Mouse (Mus musculus) limb, embryonic 10.5 days (tissue): Measurements from ENCODE around the gene Arpc3. TPM values are rescaled to one million over a fixed set of nuclear protein-coding genes. Genes with fewer than 3 reads are reported as not detected.

Experiments used
- DNase-seq: peaks from one replicate; pipeline ENCODE4 v3.0.0-alpha.2; 2017; ENCODE audit warnings: low spot score
- H3K27ac ChIP-seq: fragments of 300-500 bp; sonication (generic); 2 replicates; pipeline ENCODE4 v1.5.1; 2016; ENCODE audit warnings: mild to moderate bottlenecking
- H3K27me3 ChIP-seq: fragments of 300-500 bp; sonication (generic); 2 replicates; pipeline ENCODE4 v1.6.1; 2016; ENCODE audit warnings: low read depth, mild to moderate bottlenecking; ENCODE audit not compliant: poor library complexity, severe bottlenecking
- H3K36me3 ChIP-seq: fragments of 300-500 bp; sonication (generic); 2 replicates; pipeline ENCODE4 v1.6.1; 2016; ENCODE audit warnings: mild to moderate bottlenecking, moderate library complexity
- H3K4me1 ChIP-seq: fragments of 300-500 bp; sonication (generic); 2 replicates; pipeline ENCODE4 v1.6.1; 2016
- H3K4me3 ChIP-seq: fragments of 300-500 bp; sonication (generic); 2 replicates; pipeline ENCODE4 v1.5.1; 2016; ENCODE audit warnings: mild to moderate bottlenecking, moderate library complexity
- H3K9me3 ChIP-seq: fragments of 300-500 bp; sonication (generic); replicated peaks from 2 replicates; pipeline ENCODE4 v1.6.1; 2016; ENCODE audit warnings: mild to moderate bottlenecking
- WGBS: fragments of 180-500 bp; shearing (Covaris S2); methylation state at CpG from one replicate; pipeline ENCODE4 v1.1.7; 2016; 5-methylcytosine and 5-hydroxymethylcytosine counted together
- polyA plus RNA-seq: library from polyadenylated mRNA; unstranded; fragments of >200 nt; fragmentation: Nextera tagmentation; extraction: Ambion mirVana; gene quantifications from 2 replicates; pipeline ENCODE4 v1.2.1, GENCODE M21; 2016

The Arpc3 gene
- polyA plus RNA-seq, 1 experiment from 2014 or later, result 86.6 TPM

DNA sequence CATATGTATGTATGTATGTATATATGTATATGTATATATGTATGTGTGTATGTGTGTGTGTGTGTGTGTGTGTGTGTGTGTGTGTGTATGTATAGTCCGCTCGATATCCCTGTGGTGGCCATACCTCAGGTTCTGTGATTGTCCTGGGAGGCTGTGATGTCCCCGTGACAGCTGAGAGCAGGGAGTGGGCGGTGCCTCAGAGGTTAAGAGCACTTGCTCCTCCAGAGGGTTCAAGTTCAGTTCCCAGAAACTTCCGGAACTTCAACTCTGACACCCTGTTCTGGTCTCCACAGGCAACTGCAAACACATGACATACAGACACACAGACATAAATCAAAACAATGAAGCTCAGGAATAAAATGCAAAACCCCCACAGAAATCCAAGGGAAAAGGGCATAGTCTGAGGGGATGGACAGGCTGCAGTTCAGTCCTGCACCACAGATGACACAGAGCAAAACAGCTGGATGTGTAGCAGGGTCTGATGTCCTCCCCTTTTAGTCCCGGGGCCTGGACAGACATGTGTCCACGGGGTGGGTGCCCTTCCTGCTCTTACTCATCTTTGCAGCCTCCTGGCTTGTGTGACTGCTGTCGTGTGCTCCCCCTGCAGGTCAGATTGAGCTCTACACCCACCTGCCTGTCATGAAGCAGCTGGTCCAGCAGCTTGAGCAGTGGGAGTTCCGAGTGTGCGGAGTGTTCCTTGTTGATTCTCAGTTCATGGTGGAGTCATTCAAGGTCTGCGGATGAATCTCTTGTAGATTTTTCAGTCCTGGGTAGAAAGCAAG is 12.1 kb upstream of the Arpc3 start:
- Histone ChIP-seq H3K4me3 (no peak overlapping the region), H3K27ac (no peak overlapping the region), H3K4me1 (no peaks in the 10 kb centered on the region), H3K27me3 (no peaks in the 10 kb centered on the region), H3K36me3 (peaks cover 79% of the 10 kb centered on the region), H3K9me3 (no peaks in the 10 kb centered on the region)
- 70% methylated on average over 11 of the region's 11 CpGs for WGBS
- DNase-seq, result peak; percentile 67

- no peak overlapping the region for H3K27ac ChIP-seq
- H3K4me3 ChIP-seq, result no peak overlapping the region
- H3K27me3 ChIP-seq, result no peaks in the 10 kb centered on the region
- H3K4me1 ChIP-seq, result peaks cover 9% of the 10 kb centered on the region
- DNase-seq, result no peak
- H3K9me3 ChIP-seq, result no peaks in the 10 kb centered on the region
- peaks cover 7% of the 10 kb centered on the region; the same call in 1 of the 2 replicates for H3K36me3 ChIP-seq
- 87% methylated on average over 5 of the region's 5 CpGs for WGBS
Observed at GRCm38 (mm10) chr5:122390006-122390405, 1.7 kb upstream of the Arpc3 start.

DNA sequence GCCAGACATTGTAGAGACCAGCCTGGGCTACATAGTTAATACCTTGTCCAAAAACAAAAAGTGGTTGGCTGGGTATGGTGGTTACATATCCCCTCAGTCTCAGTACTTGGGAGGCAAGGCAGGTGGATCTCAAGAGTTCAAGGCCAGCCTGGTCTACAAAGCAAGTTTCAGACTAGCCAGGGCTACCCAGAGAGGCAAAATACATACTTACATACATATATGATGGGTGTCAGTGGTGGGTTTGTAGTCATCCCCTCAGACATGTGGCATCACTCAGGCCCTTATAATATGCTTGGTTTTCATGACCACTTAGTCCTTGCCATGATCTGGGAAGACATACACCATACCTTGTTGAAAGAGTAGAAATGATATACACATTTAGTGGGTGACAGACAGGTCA is 1.0 kb upstream of the Arpc3 start:
- DNase-seq, result no peak
- H3K9me3 ChIP-seq, result no peaks in the 10 kb centered on the region
- no peak overlapping the region for H3K4me3 ChIP-seq
- H3K4me1 ChIP-seq, result peaks cover 9% of the 10 kb centered on the region
- H3K27me3 ChIP-seq, result no peaks in the 10 kb centered on the region
- H3K36me3 ChIP-seq, result peaks cover 9% of the 10 kb centered on the region; the same call in 1 of the 2 replicates
- no peak overlapping the region for H3K27ac ChIP-seq

DNA sequence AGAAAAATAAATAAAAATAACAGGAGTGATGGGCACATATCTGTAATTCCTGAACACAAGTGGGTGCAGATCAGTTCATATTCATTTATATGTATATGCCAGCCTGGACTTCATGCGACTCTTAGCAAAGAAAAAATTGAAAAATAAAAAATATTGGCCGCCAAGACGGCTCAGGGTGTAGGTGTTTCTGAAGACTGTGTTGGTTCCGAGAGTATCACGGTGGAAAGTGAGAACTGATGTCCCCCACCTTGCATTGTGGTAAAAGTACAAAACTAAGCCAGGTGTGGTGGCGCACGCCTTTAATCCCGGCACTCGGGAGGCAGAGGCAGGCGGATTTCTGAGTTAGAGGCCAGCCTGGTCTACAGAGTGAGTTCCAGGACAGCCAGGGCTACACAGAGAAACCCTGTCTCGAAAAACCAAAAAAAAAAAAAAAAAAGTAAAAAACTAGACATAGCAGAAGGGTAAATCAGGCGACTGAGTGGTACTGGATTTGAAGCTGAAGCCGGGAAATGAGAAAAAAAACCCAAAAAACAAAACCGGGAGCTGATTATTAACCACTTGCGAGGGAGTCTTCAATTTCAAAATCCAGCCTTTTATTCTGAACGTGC is 396 bp upstream of the Arpc3 start:
- Histone ChIP-seq H3K4me1 (peaks cover 9% of the 10 kb centered on the region), H3K27me3 (no peaks in the 10 kb centered on the region), H3K4me3 (peak overlapping the region; percentile 81), H3K27ac (peak overlapping the region; percentile 86), H3K9me3 (no peaks in the 10 kb centered on the region), H3K36me3 (peaks cover 9% of the 10 kb centered on the region; the same call in 1 of the 2 replicates)
- no peak for DNase-seq
- 56% methylated on average over 16 of the region's 16 CpGs for WGBS

DNA sequence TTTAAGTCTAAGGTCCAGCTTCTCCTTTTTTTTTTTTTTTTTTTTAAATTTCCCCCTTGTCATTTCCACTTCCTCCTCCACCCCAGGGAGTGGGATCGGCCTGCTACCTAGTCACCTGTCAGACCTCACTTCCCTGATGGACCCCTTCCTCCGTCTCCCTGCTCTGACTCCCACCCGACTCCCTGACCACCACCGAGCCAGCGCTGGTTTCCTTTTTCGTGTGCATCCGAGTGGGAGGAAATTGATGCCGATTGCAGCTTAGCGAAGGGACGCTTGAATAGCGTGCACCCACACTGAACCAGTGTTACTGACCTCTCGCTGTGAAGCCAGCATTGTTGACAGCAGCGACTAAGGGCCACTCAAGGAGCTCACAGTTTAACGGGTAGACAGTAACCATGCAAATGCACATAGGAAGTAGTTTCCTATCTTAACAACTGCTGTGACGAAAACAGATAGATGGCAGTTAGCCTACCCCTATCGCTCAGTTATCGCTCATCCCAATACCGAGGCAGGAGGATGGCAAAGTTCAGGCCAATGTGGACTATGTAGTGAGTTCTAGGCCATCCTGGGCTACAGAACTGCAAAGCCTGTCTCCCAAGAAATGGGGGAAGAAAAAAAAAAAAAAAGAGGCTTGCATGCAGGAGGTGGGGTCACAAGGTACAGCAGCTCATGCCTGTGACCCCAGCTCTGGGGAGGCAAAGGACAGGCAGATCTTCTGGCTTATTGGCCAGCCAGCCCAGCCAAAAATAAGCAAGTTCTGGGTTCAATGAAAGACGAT is 738 bp downstream of the Arpc3 start:
- no peak for DNase-seq
- no peaks in the 10 kb centered on the region for H3K9me3 ChIP-seq
- peak overlapping the region; percentile 81 for H3K4me3 ChIP-seq
- H3K4me1 ChIP-seq, result peaks cover 9% of the 10 kb centered on the region
- H3K27me3 ChIP-seq, result no peaks in the 10 kb centered on the region
- H3K27ac ChIP-seq, result peak overlapping the region; percentile 86
- peaks cover 19% of the 10 kb centered on the region for H3K36me3 ChIP-seq
- WGBS, result 18% methylated on average over 19 of the region's 19 CpGs

GRCm38 (mm10) chr5:122393887-122394286 is 2.2 kb downstream of the Arpc3 start:
- WGBS, result 64% methylated on average over 2 of the region's 2 CpGs
- Histone ChIP-seq H3K27me3 (no peaks in the 10 kb centered on the region), H3K4me3 (no peak overlapping the region), H3K9me3 (no peaks in the 10 kb centered on the region), H3K36me3 (peaks cover 31% of the 10 kb centered on the region), H3K4me1 (peaks cover 9% of the 10 kb centered on the region), H3K27ac (no peak overlapping the region)
- DNase-seq, result peak; percentile 79

DNA sequence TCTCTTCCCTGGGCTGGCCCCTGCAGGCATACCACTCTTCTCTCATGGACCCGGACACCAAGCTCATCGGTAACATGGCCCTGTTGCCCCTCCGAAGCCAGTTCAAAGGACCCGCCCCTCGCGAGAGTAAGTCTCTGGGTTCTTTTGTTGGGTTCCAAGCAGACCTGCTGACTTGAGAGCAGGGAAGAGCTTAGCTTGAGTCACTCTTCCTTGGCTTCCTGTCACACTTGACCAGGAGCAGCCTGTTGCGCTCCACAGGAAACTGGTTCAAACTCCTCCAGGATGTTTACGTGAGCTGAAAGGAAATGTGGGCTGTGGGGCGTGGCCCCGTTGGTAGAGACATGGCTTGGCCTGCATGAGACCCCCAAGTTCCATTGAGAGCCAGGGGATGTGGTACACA is 5.1 kb downstream of the Arpc3 start:
- Histone ChIP-seq H3K36me3 (peaks cover 57% of the 10 kb centered on the region), H3K4me1 (peaks cover 9% of the 10 kb centered on the region), H3K9me3 (no peaks in the 10 kb centered on the region), H3K4me3 (no peak overlapping the region), H3K27me3 (no peaks in the 10 kb centered on the region), H3K27ac (no peak overlapping the region)
- DNase-seq, result no peak
- WGBS, result 91% methylated on average over 10 of the region's 10 CpGs

DNA sequence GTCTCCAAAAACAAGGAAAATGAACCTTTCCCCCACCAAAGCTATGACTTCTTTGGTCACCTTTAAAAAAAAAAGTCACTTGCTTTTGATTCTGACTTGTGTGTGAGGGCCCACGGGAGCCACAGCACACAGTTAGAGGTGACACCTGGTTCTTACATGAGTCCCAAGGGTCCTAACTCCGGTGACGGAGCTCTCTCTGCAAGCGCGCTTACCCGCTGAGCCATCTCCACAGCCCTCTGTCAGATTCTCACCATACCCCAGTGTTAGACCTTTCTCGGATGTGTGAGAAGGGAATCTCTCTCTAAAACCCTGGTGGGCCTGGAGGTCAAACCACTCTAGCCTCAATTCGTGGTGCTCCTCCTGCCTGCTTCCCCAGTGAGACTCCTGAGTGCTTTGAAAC is 5.8 kb downstream of the Arpc3 start:
- no peak for DNase-seq
- Histone ChIP-seq H3K9me3 (no peaks in the 10 kb centered on the region), H3K4me1 (peaks cover 6% of the 10 kb centered on the region), H3K27me3 (no peaks in the 10 kb centered on the region), H3K36me3 (peaks cover 64% of the 10 kb centered on the region), H3K27ac (no peak overlapping the region), H3K4me3 (no peak overlapping the region)
- WGBS, result 90% methylated on average over 8 of the region's 8 CpGs

DNA sequence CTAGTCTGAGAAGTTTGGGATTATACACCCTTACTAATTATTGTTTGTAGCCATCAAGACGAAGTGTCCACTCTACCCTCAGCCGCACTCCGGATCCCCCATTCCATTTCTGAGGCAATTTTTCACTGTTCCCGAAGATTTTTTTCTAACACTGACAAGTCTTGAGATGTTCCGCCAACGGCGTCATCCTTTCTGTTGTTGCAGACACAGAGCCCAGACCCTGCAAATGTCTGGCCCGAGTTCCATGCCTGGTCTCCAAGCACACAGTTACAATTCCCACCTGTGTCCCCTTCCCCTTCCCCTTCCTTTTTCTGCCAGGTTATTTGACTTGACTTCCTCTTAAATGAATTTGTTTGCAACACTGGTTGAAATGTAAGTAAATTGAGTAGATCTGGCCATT is 8.2 kb downstream of the Arpc3 start:
- Histone ChIP-seq H3K9me3 (no peaks in the 10 kb centered on the region), H3K4me1 (no peaks in the 10 kb centered on the region), H3K27ac (no peak overlapping the region), H3K36me3 (peaks cover 82% of the 10 kb centered on the region), H3K4me3 (no peak overlapping the region), H3K27me3 (no peaks in the 10 kb centered on the region)
- DNase-seq, result no peak
- WGBS, result 95% methylated on average over 8 of the region's 8 CpGs

GRCm38 (mm10) chr5:122400628-122401302 is 9.1 kb downstream of the Arpc3 start:
- DNase-seq, result no peak
- no peak overlapping the region for H3K4me3 ChIP-seq
- H3K36me3 ChIP-seq, result peaks cover 88% of the 10 kb centered on the region
- no peaks in the 10 kb centered on the region for H3K9me3 ChIP-seq
- no peaks in the 10 kb centered on the region for H3K4me1 ChIP-seq
- no peaks in the 10 kb centered on the region for H3K27me3 ChIP-seq
- 87% methylated on average over 18 of the region's 18 CpGs for whole genome bisulfite sequencing
- H3K27ac ChIP-seq, result no peak overlapping the region

GRCm38 (mm10) chr5:122401303-122401640 is 9.6 kb downstream of the Arpc3 start:
- Histone ChIP-seq H3K27ac (no peak overlapping the region), H3K27me3 (no peaks in the 10 kb centered on the region), H3K4me3 (no peak overlapping the region), H3K9me3 (no peaks in the 10 kb centered on the region), H3K36me3 (peaks cover 93% of the 10 kb centered on the region), H3K4me1 (no peaks in the 10 kb centered on the region)
- peak; percentile 85 for DNase-seq
- 24% methylated on average over 8 of the region's 8 CpGs for WGBS

- no peak overlapping the region for H3K4me3 ChIP-seq
- no peaks in the 10 kb centered on the region for H3K4me1 ChIP-seq
- peaks cover 94% of the 10 kb centered on the region for H3K36me3 ChIP-seq
- no peak for DNase-seq
- no peaks in the 10 kb centered on the region for H3K27me3 ChIP-seq
- no peak overlapping the region for H3K27ac ChIP-seq
- H3K9me3 ChIP-seq, result no peaks in the 10 kb centered on the region
- WGBS, result 77% methylated on average over 13 of the region's 13 CpGs
Observed at GRCm38 (mm10) chr5:122402160-122402559, 10.5 kb downstream of the Arpc3 start.

- peaks cover 94% of the 10 kb centered on the region for H3K36me3 ChIP-seq
Observed at GRCm38 (mm10) chr5:122402772-122403171, 11.1 kb downstream of the Arpc3 start.

More at GRCm38 (mm10) chr5:122402772-122403171, 11.1 kb downstream of the Arpc3 start:
- WGBS, result 89% methylated on average over 5 of the region's 5 CpGs
- DNase-seq, result no peak
- no peak overlapping the region for H3K4me3 ChIP-seq
- no peaks in the 10 kb centered on the region for H3K9me3 ChIP-seq
- H3K27ac ChIP-seq, result no peak overlapping the region
- H3K27me3 ChIP-seq, result no peaks in the 10 kb centered on the region
- no peaks in the 10 kb centered on the region for H3K4me1 ChIP-seq
